Mouse (Mus musculus) CD4-positive, CD25-positive, alpha-beta regulatory T cell, adult 9 weeks (primary cell): ENCODE data around the gene Pard6b. TPM values are rescaled to one million over a fixed set of nuclear protein-coding genes. Genes with fewer than 3 reads are reported as not detected.

Source experiments
- polyA plus RNA-seq: library from polyadenylated mRNA; unstranded; fragments of 100-300 nt; shearing (Covaris generic); gene quantifications from one replicate; pipeline ENCODE4 v1.2.1, GENCODE M21; 2017

The Pard6b gene
- polyA plus RNA-seq, result 0.61 TPM

GRCm38 (mm10) chr2:168080431-168081246 is at the start of gene Pard6b:
TSS of gene Pard6b (plus strand) at chr2:168081004.

Other genes with a start within 250 kb of the Pard6b start
- gene Ptpn1, start 148.9 kb upstream of the Pard6b start, polyA plus RNA-seq, result 122 TPM
- gene Ripor3, start 70.4 kb upstream of the Pard6b start, polyA plus RNA-seq, result 0.63 TPM
- 1.4 TPM for gene Adnp, start 126.1 kb downstream of the Pard6b start, polyA plus RNA-seq
- gene Gm20716, start 149.4 kb downstream of the Pard6b start, polyA plus RNA-seq, result 15.6 TPM
- 118 TPM for gene Dpm1, start 149.6 kb downstream of the Pard6b start, polyA plus RNA-seq
- 0.19 TPM for gene Mocs3, start 149.6 kb downstream of the Pard6b start, polyA plus RNA-seq
- not detected for gene Kcng1, start 200.7 kb downstream of the Pard6b start, polyA plus RNA-seq